Mouse (Mus musculus): ENCODE data around the gene Clca3b. TPM values are rescaled to one million over a fixed set of nuclear protein-coding genes. Genes with fewer than 3 reads are reported as not detected.
"Not testable (repeated sequence)": the region's sequence is repeated elsewhere in the genome, so short reads cannot be mapped to it uniquely, and the experiment has no call there.

Gene Clca3b
- polyA plus RNA-seq, 1 experiment from 2014 or later, result not detected

DNA sequence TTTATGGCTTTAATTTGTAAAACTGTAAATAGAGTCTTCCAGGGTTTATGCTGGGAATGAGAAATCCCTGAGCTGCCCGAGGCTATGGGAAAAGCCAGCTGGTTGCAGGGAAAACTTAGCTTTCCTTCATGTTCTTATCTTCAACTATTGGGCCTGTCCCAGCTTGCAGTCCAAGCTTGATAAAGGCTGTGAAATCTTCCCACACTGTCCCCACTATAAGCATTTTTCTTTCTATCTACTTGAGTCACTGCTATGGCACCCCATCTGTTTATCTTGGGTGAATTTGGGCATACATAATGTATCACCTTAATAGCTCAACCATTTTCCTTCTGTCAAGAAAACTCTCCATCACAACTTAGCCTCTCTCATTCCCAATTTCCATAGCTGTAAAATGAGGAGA, 28.5 kb downstream of the Clca3b start:
- H3K27me3 ChIP-seq (replicated peaks; ENCODE audit: control insufficient read depth, insufficient read depth, low read length), result no peaks in the 10 kb centered on the region
- H3K9ac ChIP-seq (ENCODE audit: low read depth, low read length), result no peak overlapping the region
- H3K4me2 ChIP-seq (ENCODE audit: low read length), result no peak overlapping the region
- ATAC-seq, result no peak
- no peaks in the 10 kb centered on the region for H3K36me3 ChIP-seq (ENCODE audit: control insufficient read depth, insufficient read depth, low read length)
- H3K27ac ChIP-seq (ENCODE audit: low read depth, low read length), result no peak overlapping the region
- H3K4me3 ChIP-seq (ENCODE audit: low read length), result no peak overlapping the region
- H3K9me3 ChIP-seq (ENCODE audit: control insufficient read depth, low read length), result no peaks in the 10 kb centered on the region
- H3K4me1 ChIP-seq (ENCODE audit: control insufficient read depth, insufficient read depth, low read depth, low read length), result no peaks in the 10 kb centered on the region
- 74% methylated on average over 1 of the region's 1 CpGs for WGBS

GRCm38 (mm10) chr3:144819219-144819618, 29.9 kb downstream of the Clca3b start, which contains the start of gene Clca3a2:
TSS of gene Clca3a2 (minus strand) at chr3:144819494.
- not testable (repeated sequence) for ATAC-seq; H3K9me3 ChIP-seq (ENCODE audit: control insufficient read depth, low read length); H3K27me3 ChIP-seq (replicated peaks; ENCODE audit: control insufficient read depth, insufficient read depth, low read length); H3K4me2 ChIP-seq (ENCODE audit: low read length); H3K27ac ChIP-seq (ENCODE audit: low read depth, low read length); H3K36me3 ChIP-seq (ENCODE audit: control insufficient read depth, insufficient read depth, low read length); H3K4me3 ChIP-seq (ENCODE audit: low read length); H3K9ac ChIP-seq (ENCODE audit: low read depth, low read length); H3K4me1 ChIP-seq (ENCODE audit: control insufficient read depth, insufficient read depth, low read depth, low read length)
- 58% methylated on average over 6 of the region's 6 CpGs for WGBS

DNA sequence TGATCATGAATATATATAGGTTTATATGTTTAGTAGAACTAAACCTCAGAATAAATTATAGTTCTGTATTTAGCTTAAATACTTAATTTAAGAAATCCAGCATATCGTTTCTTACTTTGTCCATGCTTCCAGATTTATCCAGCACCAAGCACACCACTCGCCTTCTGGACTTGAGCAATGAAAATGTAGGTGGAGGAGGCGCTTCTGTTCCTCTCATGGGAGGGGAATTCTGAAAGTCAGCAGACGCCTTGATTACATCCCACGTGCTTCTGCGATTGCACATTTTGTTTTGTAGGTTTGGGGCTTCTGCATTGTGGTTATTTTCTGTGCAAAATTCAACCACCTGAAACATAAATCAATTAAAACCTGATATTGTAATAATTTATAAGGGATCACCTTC, 35.8 kb downstream of the Clca3b start:
- 91% methylated on average over 6 of the region's 6 CpGs for WGBS
- H3K27ac ChIP-seq (ENCODE audit: low read depth, low read length); H3K4me1 ChIP-seq (ENCODE audit: control insufficient read depth, insufficient read depth, low read depth, low read length); H3K9me3 ChIP-seq (ENCODE audit: control insufficient read depth, low read length); H3K36me3 ChIP-seq (ENCODE audit: control insufficient read depth, insufficient read depth, low read length); H3K9ac ChIP-seq (ENCODE audit: low read depth, low read length); H3K4me3 ChIP-seq (ENCODE audit: low read length); H3K4me2 ChIP-seq (ENCODE audit: low read length); ATAC-seq; H3K27me3 ChIP-seq (replicated peaks; ENCODE audit: control insufficient read depth, insufficient read depth, low read length): not testable (repeated sequence)

GRCm38 (mm10) chr3:144811821-144812220, 37.3 kb downstream of the Clca3b start:
- Histone ChIP-seq H3K27ac (ENCODE audit: low read depth, low read length) (no peak overlapping the region), H3K27me3 (replicated peaks; ENCODE audit: control insufficient read depth, insufficient read depth, low read length) (no peaks in the 10 kb centered on the region), H3K9ac (ENCODE audit: low read depth, low read length) (no peak overlapping the region), H3K4me3 (ENCODE audit: low read length) (no peak overlapping the region), H3K4me1 (ENCODE audit: control insufficient read depth, insufficient read depth, low read depth, low read length) (no peaks in the 10 kb centered on the region), H3K36me3 (ENCODE audit: control insufficient read depth, insufficient read depth, low read length) (no peaks in the 10 kb centered on the region), H3K4me2 (ENCODE audit: low read length) (no peak overlapping the region), H3K9me3 (ENCODE audit: control insufficient read depth, low read length) (no peaks in the 10 kb centered on the region)
- 28% methylated on average over 3 of the region's 3 CpGs for WGBS
- no peak for ATAC-seq

DNA sequence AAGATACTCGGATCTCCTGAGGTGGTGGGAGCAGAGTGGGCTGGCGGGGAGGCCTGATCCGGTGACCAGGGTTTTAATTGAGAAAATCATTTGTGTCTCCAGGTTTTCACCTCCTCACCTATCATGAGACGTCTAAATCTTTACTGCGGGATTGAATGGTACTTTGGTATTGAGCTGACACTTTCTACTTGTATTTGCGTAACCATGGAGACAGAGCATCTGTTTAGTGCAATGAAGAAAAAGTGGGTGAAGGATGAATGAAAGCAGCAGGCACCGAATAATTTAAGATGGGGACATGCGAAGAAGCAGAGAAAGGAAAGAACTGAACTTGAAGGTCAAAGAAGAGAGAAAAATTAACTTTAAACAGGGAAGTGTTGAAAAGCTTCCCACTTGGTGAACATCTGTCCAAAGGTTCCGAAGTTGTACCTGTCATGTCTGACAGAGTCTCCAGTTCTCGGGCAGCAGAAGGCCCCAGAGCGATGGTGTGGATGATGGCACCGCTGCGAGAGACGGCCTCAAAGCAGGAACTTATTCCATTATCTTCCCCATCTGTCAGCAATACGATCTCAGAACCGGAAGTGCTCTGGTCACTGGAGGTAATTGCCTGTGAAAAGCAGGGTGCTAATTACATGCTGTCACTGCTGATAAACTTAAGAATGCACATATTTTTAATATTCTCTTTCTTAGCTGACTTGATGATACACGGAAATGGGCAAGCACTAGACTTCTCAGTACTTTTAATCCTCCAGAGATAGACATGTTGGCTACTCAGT, 40.8 kb downstream of the Clca3b start:
- not testable (repeated sequence) for H3K27me3 ChIP-seq (replicated peaks; ENCODE audit: control insufficient read depth, insufficient read depth, low read length); H3K36me3 ChIP-seq (ENCODE audit: control insufficient read depth, insufficient read depth, low read length); H3K9ac ChIP-seq (ENCODE audit: low read depth, low read length); H3K9me3 ChIP-seq (ENCODE audit: control insufficient read depth, low read length); H3K4me1 ChIP-seq (ENCODE audit: control insufficient read depth, insufficient read depth, low read depth, low read length); H3K4me2 ChIP-seq (ENCODE audit: low read length); H3K4me3 ChIP-seq (ENCODE audit: low read length); ATAC-seq; H3K27ac ChIP-seq (ENCODE audit: low read depth, low read length)
- 51% methylated on average over 14 of the region's 17 CpGs for WGBS

GRCm38 (mm10) chr3:144806626-144807025, 42.5 kb downstream of the Clca3b start:
- H3K27ac ChIP-seq (ENCODE audit: low read depth, low read length); H3K4me3 ChIP-seq (ENCODE audit: low read length); H3K4me1 ChIP-seq (ENCODE audit: control insufficient read depth, insufficient read depth, low read depth, low read length); H3K27me3 ChIP-seq (replicated peaks; ENCODE audit: control insufficient read depth, insufficient read depth, low read length); H3K9ac ChIP-seq (ENCODE audit: low read depth, low read length); H3K4me2 ChIP-seq (ENCODE audit: low read length); H3K36me3 ChIP-seq (ENCODE audit: control insufficient read depth, insufficient read depth, low read length); H3K9me3 ChIP-seq (ENCODE audit: control insufficient read depth, low read length): not testable (repeated sequence)
- 39% methylated on average over 2 of the region's 2 CpGs for WGBS
- ATAC-seq, result 0 out of 2 replicates have a peak, but pooled peaks have one; percentile 37

GRCm38 (mm10) chr3:144801861-144802260, 47.3 kb downstream of the Clca3b start:
- ATAC-seq, result no peak
- Histone ChIP-seq H3K4me2 (ENCODE audit: low read length) (no peak overlapping the region), H3K4me1 (ENCODE audit: control insufficient read depth, insufficient read depth, low read depth, low read length) (no peaks in the 10 kb centered on the region), H3K27me3 (replicated peaks; ENCODE audit: control insufficient read depth, insufficient read depth, low read length) (no peaks in the 10 kb centered on the region), H3K9me3 (ENCODE audit: control insufficient read depth, low read length) (no peaks in the 10 kb centered on the region), H3K36me3 (ENCODE audit: control insufficient read depth, insufficient read depth, low read length) (no peaks in the 10 kb centered on the region), H3K4me3 (ENCODE audit: low read length) (no peak overlapping the region), H3K27ac (ENCODE audit: low read depth, low read length) (no peak overlapping the region), H3K9ac (ENCODE audit: low read depth, low read length) (no peak overlapping the region)
- 39% methylated on average over 8 of the region's 8 CpGs for WGBS

DNA sequence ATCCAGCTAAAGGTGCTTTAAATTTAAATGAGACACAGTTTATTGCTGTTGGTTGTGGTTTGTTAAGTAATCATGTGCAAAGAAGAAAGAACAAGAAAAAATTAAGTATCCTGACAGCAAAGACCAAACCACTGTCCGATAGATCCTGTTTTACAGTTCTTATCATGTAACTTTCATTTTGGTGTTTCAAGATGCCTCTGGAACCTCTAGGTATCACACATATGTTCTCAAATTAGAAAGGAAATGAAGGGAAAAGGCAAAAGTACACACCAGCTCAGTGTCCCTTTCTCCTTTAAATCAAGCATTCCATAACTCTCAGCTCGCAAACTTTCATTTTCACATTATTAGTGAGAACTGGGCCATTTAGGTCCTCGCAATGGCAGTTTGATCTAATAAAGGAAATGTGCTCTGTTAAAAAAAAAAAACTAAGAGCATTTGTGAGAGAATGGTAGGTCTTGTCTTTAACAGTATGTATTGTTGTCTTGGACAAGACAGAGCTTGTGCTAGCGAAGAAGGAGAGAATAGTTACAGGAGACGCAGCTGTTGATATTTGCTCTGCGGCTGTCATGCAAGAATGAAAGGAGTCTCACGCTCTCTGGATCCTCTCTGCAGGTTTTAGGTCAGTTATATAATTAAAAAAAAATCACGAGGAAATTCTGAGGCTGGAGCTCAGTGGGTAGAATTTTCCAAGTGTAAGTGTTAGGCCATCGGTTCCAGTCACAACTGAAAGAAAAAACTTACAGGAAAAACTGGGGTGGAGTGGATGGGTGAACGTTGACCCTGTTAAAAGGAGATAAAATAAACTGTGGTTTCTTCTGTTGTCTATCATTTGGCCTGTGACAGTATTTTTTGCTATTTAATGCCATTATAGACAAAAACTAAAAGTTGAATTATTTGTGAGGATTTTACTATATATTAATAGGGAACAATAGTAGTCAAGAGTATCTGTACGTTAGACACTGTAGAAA, 63.7 kb downstream of the Clca3b start:
- ATAC-seq, result no peak
- Histone ChIP-seq H3K36me3 (ENCODE audit: control insufficient read depth, insufficient read depth, low read length) (no peaks in the 10 kb centered on the region), H3K4me2 (ENCODE audit: low read length) (no peak overlapping the region), H3K4me1 (ENCODE audit: control insufficient read depth, insufficient read depth, low read depth, low read length) (no peaks in the 10 kb centered on the region), H3K27me3 (replicated peaks; ENCODE audit: control insufficient read depth, insufficient read depth, low read length) (no peaks in the 10 kb centered on the region), H3K4me3 (ENCODE audit: low read length) (no peak overlapping the region), H3K9me3 (ENCODE audit: control insufficient read depth, low read length) (no peaks in the 10 kb centered on the region), H3K27ac (ENCODE audit: low read depth, low read length) (no peak overlapping the region), H3K9ac (ENCODE audit: low read depth, low read length) (no peak overlapping the region)
- 83% methylated on average over 11 of the region's 11 CpGs for WGBS
